Mouse (Mus musculus) cerebellum, adult 2 months (tissue): ENCODE measurements around the gene BC037034.
"Not testable (repeated sequence)": the region's sequence is repeated elsewhere in the genome, so short reads cannot be mapped to it uniquely, and the experiment has no call there.

Source experiments
- CTCF ChIP-seq: fragments of 200-500 bp; IDR thresholded peaks from 2 replicates; pipeline ENCODE4 v1.5.1; 2011; ENCODE audit warnings: low read depth, mild to moderate bottlenecking, control low read depth, low read length, moderate library complexity, borderline replicate concordance; ENCODE audit not compliant: insufficient read depth
- POLR2A ChIP-seq: fragments of 200-500 bp; IDR thresholded peaks from 2 replicates; pipeline ENCODE4 v1.6.1; 2011; ENCODE audit warnings: low read length, control low read depth, borderline replicate concordance; ENCODE audit not compliant: insufficient read depth

DNA sequence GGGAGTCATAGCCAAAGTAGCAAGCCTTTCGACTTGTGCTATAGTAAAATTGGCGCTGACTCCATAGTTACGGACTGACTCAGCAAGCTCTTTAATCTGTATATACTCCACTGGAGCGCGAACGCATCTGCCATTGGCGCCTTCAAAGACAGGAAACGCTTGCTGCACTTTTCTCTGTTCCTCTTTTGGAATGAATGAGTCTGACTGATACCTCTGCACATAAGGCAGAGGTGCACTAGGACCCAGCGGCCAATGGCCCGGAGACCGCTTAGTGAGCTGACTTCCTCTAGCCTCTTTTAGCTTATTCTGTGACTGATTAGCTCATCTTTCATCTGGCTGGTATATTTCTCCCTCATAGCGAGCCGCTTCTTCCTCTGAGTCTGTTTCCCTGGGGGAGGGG, 47.2 kb downstream of the BC037034 start:
- TF ChIP-seq POLR2A, CTCF: not testable (repeated sequence)
